Mouse (Mus musculus): Measurements from ENCODE around the gene Rgs9bp. TPM values are rescaled to one million over a fixed set of nuclear protein-coding genes. Genes with fewer than 3 reads are reported as not detected.
A peak's percentile ranks its signal among the peaks of the same experiment; 100 is the strongest.
"Not testable (repeated sequence)": the region's sequence is repeated elsewhere in the genome, so short reads cannot be mapped to it uniquely, and the experiment has no call there.

Rgs9bp gene
- polyA plus RNA-seq, 1 experiment, result 4.6 TPM

DNA sequence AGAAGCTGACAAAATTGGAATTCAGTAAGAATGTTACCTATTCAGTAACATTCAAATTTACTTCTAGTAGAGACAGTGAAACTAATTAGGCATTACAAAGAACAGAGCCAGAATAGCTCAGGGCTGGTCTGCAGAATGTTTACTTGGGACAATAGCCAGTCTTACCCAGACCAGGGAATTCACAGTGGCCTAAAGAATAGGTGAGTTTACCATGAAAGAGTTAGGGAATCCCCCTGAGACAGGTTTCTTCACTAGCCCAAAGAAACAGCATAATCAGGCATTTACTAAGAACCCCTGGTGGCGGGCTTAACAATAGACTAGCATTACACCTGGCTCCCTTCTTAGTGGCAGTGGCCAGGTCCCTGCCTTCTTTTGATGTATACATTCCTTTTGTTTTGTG, 54.8 kb downstream of the Rgs9bp start:
- H3K27ac ChIP-seq (ENCODE audit: insufficient read depth, low read length), result not testable (repeated sequence)

DNA sequence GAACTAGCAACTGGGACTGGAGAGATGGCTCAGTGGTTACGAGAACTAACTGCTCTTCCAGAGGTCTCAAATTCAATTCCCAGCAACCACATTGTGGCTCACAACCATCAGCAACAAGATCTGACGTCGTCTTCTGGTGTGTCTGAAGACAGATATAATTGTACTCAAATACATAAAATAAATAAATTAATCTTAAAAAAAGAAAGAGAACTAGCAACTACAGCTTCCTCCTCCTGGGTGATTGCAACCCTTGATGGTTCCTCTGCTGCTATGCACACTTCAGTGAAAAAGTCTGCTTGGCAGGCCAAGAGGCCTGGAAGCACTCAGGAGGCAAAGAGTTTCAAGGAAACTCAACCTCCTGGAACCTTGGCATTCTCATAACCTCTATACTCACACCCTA, 55.4 kb downstream of the Rgs9bp start:
- Histone ChIP-seq H3K9me3 (replicated peaks; ENCODE audit: control insufficient read depth, insufficient read depth, low read length, poor library complexity, severe bottlenecking) (peaks cover 31% of the 10 kb centered on the region), H3K9ac (ENCODE audit: low read depth, poor library complexity, severe bottlenecking) (no peak overlapping the region), H3K4me1 (ENCODE audit: control insufficient read depth, insufficient read depth, low read length) (no peaks in the 10 kb centered on the region), H3K4me3 (ENCODE audit: low read depth, low read length) (no peak overlapping the region), H3K27me3 (ENCODE audit: control insufficient read depth, insufficient read depth, low read length, poor library complexity, severe bottlenecking) (no peaks in the 10 kb centered on the region), H3K27ac (ENCODE audit: insufficient read depth, low read length) (peak overlapping the region; percentile 96), H3K36me3 (ENCODE audit: control insufficient read depth, insufficient read depth, low read length, poor library complexity, severe bottlenecking) (peaks cover 15% of the 10 kb centered on the region)
- no peak for TF ChIP-seq EP300 (IDR thresholded peaks at IDR 0.05; ENCODE audit: insufficient read depth, low read depth, low read length)
- TF ChIP-seq CTCF (IDR thresholded peaks at IDR 0.05; ENCODE audit: low read depth, low read length), result no peak
- TF ChIP-seq POLR2A (IDR thresholded peaks at IDR 0.05; ENCODE audit: insufficient read depth, low read length), result no peak

More for the DNA sequence above, 54.8 kb downstream of the Rgs9bp start:
- Histone ChIP-seq H3K9me3 (replicated peaks; ENCODE audit: control insufficient read depth, insufficient read depth, low read length, poor library complexity, severe bottlenecking) (peaks cover 31% of the 10 kb centered on the region), H3K36me3 (ENCODE audit: control insufficient read depth, insufficient read depth, low read length, poor library complexity, severe bottlenecking) (peaks cover 15% of the 10 kb centered on the region)
- H3K4me1 ChIP-seq (ENCODE audit: control insufficient read depth, insufficient read depth, low read length); H3K4me3 ChIP-seq (ENCODE audit: low read depth, low read length); H3K9ac ChIP-seq (ENCODE audit: low read depth, poor library complexity, severe bottlenecking); H3K27me3 ChIP-seq (ENCODE audit: control insufficient read depth, insufficient read depth, low read length, poor library complexity, severe bottlenecking): not testable (repeated sequence)
- TF ChIP-seq EP300 (IDR thresholded peaks at IDR 0.05; ENCODE audit: insufficient read depth, low read depth, low read length), result 0 out of 2 replicates have a peak, but pooled peaks have one; percentile 13

Other genes starting within 250 kb of the Rgs9bp start
- gene Faap24, start 188.7 kb downstream of the Rgs9bp start, polyA plus RNA-seq (2011; ENCODE audit: insufficient read depth, insufficient read length, low read depth, missing spikeins), result 8.7 and 9.1 TPM in 2 replicates
- 37.2 and 40.2 TPM in 2 replicates for gene Cep89, start 188.5 kb downstream of the Rgs9bp start, polyA plus RNA-seq (2011; ENCODE audit: insufficient read depth, insufficient read length, low read depth, missing spikeins)
- gene Slc7a9, start 136.8 kb downstream of the Rgs9bp start, polyA plus RNA-seq (2011; ENCODE audit: insufficient read depth, insufficient read length, low read depth, missing spikeins), result 0.33 and 0.69 TPM in 2 replicates
- 74.9 and 75.1 TPM in 2 replicates for gene Tdrd12, start 47.8 kb downstream of the Rgs9bp start, polyA plus RNA-seq (2011; ENCODE audit: insufficient read depth, insufficient read length, low read depth, missing spikeins)
- 43.0 and 46.3 TPM in 2 replicates for gene Nudt19, start 29.3 kb downstream of the Rgs9bp start, polyA plus RNA-seq (2011; ENCODE audit: insufficient read depth, insufficient read length, low read depth, missing spikeins)
- gene Ankrd27, start 662 bp upstream of the Rgs9bp start, polyA plus RNA-seq (2011; ENCODE audit: insufficient read depth, insufficient read length, low read depth, missing spikeins), result 64.1 and 74.9 TPM in 2 replicates
- gene Pdcd5, start 61.9 kb upstream of the Rgs9bp start, polyA plus RNA-seq (2011; ENCODE audit: insufficient read depth, insufficient read length, low read depth, missing spikeins), result 88.7 and 95.7 TPM in 2 replicates
- gene Dpy19l3, start 168.9 kb upstream of the Rgs9bp start, polyA plus RNA-seq (2011; ENCODE audit: insufficient read depth, insufficient read length, low read depth, missing spikeins), result 24.2 and 31.9 TPM in 2 replicates
- 30.4 and 31.3 TPM in 2 replicates for gene Zfp507, start 217.4 kb upstream of the Rgs9bp start, polyA plus RNA-seq (2011; ENCODE audit: insufficient read depth, insufficient read length, low read depth, missing spikeins)

All from ES-Bruce4 (cell line).